Mouse (Mus musculus) cerebellum, adult 11 months (tissue): ENCODE data around the gene Taf13.

Source experiments
- DNase-seq: peaks from one replicate; pipeline ENCODE4 v3.0.0; 2022

Taf13 gene

DNA sequence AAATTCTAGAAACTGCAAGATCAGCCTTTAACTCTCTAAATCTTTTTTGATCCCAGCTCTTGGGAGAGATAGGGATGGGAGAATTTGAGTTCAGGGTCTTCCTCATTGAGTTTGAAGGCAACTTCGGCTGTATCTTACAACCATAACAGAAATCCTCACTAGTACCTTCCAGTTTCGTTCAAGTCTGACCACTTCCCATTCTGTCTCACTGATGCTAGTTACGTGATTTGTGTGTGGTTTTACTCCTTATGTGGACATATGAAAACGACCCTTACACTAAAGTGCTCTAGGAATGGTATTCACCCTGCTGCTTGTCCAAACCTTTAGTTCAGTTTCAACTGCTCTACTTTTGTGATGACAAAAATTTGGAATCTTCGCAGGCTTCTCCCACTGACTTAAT, 2.5 kb downstream of the Taf13 start:
- DNase-seq, result no peak

GRCm38 (mm10) chr3:108584580-108584979, 13.1 kb downstream of the Taf13 start:
- DNase-seq, result no peak

GRCm38 (mm10) chr3:108588446-108588845, 16.9 kb downstream of the Taf13 start:
- no peak for DNase-seq

DNA sequence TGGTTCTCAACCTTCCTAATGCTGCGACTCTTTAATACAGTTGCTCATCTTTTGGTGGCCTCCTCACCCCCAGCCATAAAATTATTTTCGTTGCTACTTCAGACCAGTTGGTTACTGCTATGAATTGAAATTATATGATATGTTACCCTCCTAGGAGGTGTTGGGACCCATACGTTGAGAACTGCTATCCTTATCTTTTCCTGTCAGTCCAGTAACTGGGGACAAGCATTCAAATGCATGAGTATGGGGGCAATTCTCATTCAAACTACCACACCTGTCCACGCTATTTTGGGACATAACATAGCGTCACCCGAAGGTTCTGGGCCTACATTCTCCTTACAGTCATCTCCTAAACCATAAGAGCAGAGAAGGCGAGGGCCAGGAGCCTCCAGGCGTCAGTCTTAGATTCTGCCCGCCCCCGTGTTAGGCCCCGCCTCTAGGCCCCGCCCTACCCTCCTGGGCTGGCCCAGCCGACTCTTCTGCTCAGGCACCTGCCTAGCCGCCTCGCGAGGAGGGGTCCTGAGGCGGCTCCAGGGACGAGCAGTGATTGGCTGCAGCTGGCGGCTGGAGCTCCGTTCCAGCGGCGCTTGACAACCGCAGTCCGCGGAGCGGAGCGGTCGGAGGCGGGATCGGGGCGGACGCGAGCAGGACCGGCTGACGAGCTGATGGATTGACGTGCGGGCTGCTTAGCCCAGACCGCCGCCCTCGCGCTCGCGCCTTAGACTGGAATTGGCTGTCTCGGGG, 19.5 kb downstream of the Taf13 start, which contains the start of gene Wdr47:
Gene Wdr47, plus strand, starts transcription at position 494 of the 744 bp plus-strand sequence.
- DNase-seq, result peak; percentile 91

GRCm38 (mm10) chr3:108591530-108592522, 20.3 kb downstream of the Taf13 start:
- DNase-seq, result no peak

DNA sequence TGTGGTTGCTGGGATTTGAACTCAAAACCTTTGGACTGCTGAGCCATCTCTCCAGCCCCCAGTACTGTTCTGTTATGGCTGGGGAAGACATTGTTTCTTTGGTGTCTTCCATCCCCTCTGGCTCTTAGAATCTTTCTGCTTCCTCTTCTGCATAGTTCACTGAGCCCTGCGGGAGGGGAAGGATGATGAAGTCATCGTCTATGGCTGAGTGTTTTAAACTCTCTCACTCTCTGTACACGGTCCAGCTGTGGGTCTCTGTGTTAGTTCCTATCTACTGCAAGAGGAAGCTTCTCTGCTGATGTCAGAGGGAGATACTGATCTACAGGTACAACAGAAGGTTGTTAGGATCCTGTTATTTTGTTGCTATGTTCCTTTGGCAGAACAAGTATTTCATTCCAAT, 37.4 kb downstream of the Taf13 start:
- no peak for DNase-seq
